12 mouse cellular contexts compared by ENCODE assay signal in genomic region chr2:60871001-60871400, GRCm38 (mm10).
DNase-seq lines count a peak whose midpoint lies in the region; ATAC-seq and TF ChIP-seq lines count a peak whose summit lies in the region.
"Had no signal": no experiment of that assay in that cellular context is flagged by ENCODE, and none has a peak within 500 bp of the region (broad histone marks: within the 10 kb centered on the region; RNA-seq: fewer than 3 reads in every experiment).

No protein-coding gene starts in this region.

- no peak overlapping the region for H3ac ChIP-seq in myocyte (ENCODE audit: control insufficient read depth, insufficient read length)

- WGBS in embryonic facial prominence, embryonic 15.5 days: 30% methylated on average over 5 of the region's 5 CpGs

- no peak for ATAC-seq in embryonic facial prominence, embryonic 15.5 days (ENCODE audit: insufficient number of reproducible peaks, low FRiP score, low TSS enrichment, low read depth)
- ATAC-seq in CD4-positive, CD25-positive, alpha-beta regulatory T cell, adult 4 months: no peak
- ATAC-seq: forebrain, embryonic 14.5 days; midbrain, embryonic 15.5 days had no signal

- DNase-seq in kidney, postnatal 36 days: peak; percentile 26 to 31
- no peak for DNase-seq in kidney, adult 8-10 months
- peak; percentile 97 for DNase-seq in ZHBTc4 (ENCODE audit: low read depth, low spot score)
- DNase-seq in left cerebral cortex, postnatal 36 days (ENCODE audit: low spot score in 2 of 2): no peak
- DNase-seq: cerebellum, adult 11-12 months; right cerebral cortex, postnatal 14 days had no signal

- peak overlapping the region; percentile 51; the same call in 1 of the 2 replicates for H3K27ac ChIP-seq in embryonic facial prominence, embryonic 15.5 days (replicated peaks)
- H3K27ac ChIP-seq: hindbrain, embryonic 15.5 days; midbrain, embryonic 15.5 days had no signal

- no peak overlapping the region for H3K9ac ChIP-seq in embryonic facial prominence, embryonic 15.5 days
- H3K9ac ChIP-seq: hindbrain, embryonic 15.5 days; midbrain, embryonic 15.5 days had no signal

- no peak overlapping the region for H3K4me3 ChIP-seq in embryonic facial prominence, embryonic 15.5 days (replicated peaks)
- no peak overlapping the region for H3K4me3 ChIP-seq in myocyte
- H3K4me3 ChIP-seq: hindbrain, embryonic 15.5 days; midbrain, embryonic 15.5 days had no signal

- peaks cover 92% of the 10 kb centered on the region for H3K79me2 ChIP-seq in myocyte (ENCODE audit: control insufficient read depth, insufficient read depth)

- no peaks in the 10 kb centered on the region for H3K9me3 ChIP-seq in embryonic facial prominence, embryonic 15.5 days (replicated peaks)
- H3K9me3 ChIP-seq: hindbrain, embryonic 15.5 days; midbrain, embryonic 15.5 days had no signal

- no peak for TF ChIP-seq POLR2A in myocyte (IDR thresholded peaks at IDR 0.05; ENCODE audit: insufficient read length, low read depth)

- intact Hi-C loops in left cerebral cortex, postnatal 36 days (cut with DNase I): no loop called here

- H3K27me3 ChIP-seq in embryonic facial prominence, embryonic 15.5 days: no peaks in the 10 kb centered on the region
- no peaks in the 10 kb centered on the region for H3K27me3 ChIP-seq in myocyte (ENCODE audit: control insufficient read depth, insufficient read depth, insufficient read length)
- H3K27me3 ChIP-seq: hindbrain, embryonic 15.5 days had no signal

- H3K4me2 ChIP-seq in embryonic facial prominence, embryonic 15.5 days (replicated peaks): no peak overlapping the region
- H3K4me2 ChIP-seq in myocyte (ENCODE audit: low read depth): peak overlapping the region; percentile 86
- H3K4me2 ChIP-seq: hindbrain, embryonic 15.5 days; midbrain, embryonic 15.5 days had no signal

- H3K36me3 ChIP-seq in embryonic facial prominence, embryonic 15.5 days: no peaks in the 10 kb centered on the region
- no peaks in the 10 kb centered on the region for H3K36me3 ChIP-seq in myocyte (ENCODE audit: control insufficient read depth, insufficient read depth)
- H3K36me3 ChIP-seq: hindbrain, embryonic 15.5 days; midbrain, embryonic 15.5 days had no signal

- peaks cover 40% of the 10 kb centered on the region for H3K4me1 ChIP-seq in embryonic facial prominence, embryonic 15.5 days
- H3K4me1 ChIP-seq: midbrain, embryonic 15.5 days had no signal

TF ChIP-seq in myocyte, 11 proteins besides CTCF, POLR2A, EP300 and RAD21:
- TF ChIP-seq MYOG (IDR thresholded peaks at IDR 0.05; ENCODE audit: control insufficient read depth in 1 of 3, insufficient read depth in 1 of 3, insufficient read length in 2 of 3, low read depth in 2 of 3): peak in 1 of 3 experiments; percentile 80
- peak in 2 of 3 experiments; percentile 38 to 59 for TF ChIP-seq MYOD1 (IDR thresholded peaks at IDR 0.05; ENCODE audit: control insufficient read depth in 1 of 3, insufficient read length in 2 of 3, low read depth in 2 of 3)
- no peak for TF ChIP-seq TCF12 (IDR thresholded peaks at IDR 0.05; ENCODE audit: insufficient read depth, poor library complexity, severe bottlenecking)
TF ChIP-seq in myocyte: peak in this region for 2.

Comparison
In these comparisons a context has a peak if more than half of its experiments do, and no peak if none do; other contexts are left out.
1. DNase-seq: peak in kidney, postnatal 36 days (2 of 2) and ZHBTc4 (single experiment); none in kidney, adult 8-10 months (0 of 2) and left cerebral cortex, postnatal 36 days (0 of 2).